Mouse (Mus musculus) kidney, postnatal 36 days (tissue): ENCODE results near the gene Evi2a.
A peak's percentile ranks its signal among the peaks of the same experiment; 100 is the strongest.

ENCODE experiments used
- DNase-seq, 2 experiments: peaks; one replicate each; pipeline ENCODE4 v3.0.0; 2021 to 2022; ENCODE audit warnings: mixed read lengths in 2 of 2

Gene Evi2a

DNA sequence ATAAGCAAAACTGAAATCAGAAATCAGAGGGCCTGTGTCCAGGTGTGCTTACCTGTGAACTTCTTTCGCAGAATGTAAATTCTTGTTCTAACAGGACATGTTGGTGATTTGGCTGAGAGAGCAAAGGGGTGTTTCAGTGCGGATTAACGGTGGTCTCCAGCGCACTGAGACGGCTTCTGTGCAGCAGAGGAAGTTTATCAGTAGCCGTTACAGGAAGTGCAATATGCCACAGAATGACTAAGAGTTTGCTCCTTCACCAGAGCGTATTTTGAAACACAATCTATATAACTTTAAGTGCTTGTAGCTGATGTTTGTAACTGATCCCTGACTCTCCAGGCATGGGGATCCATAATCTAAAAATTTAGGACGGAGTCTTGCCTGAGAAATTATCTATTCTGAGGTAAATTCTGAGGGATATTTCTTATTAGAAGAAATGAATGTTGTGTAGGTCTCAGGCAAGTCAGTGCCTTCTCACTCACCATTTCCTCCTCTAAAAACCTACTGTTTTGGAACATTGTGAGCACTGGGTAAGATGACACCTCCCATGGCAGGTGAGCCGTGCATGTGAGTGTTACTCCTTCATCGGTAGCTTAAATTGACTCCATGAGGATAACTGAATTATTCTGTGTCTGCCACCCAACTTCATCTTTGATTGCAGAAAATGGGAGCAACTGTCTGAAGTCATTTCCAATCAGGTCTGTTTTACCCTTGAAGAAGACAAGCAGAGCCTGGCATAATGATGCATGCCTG, 6.7 kb downstream of the Evi2a start, which contains the start of gene Evi2b:
Gene Evi2b, minus strand, starts transcription at position 203 of the 750 bp plus-strand sequence.
- no peak for DNase-seq

DNA sequence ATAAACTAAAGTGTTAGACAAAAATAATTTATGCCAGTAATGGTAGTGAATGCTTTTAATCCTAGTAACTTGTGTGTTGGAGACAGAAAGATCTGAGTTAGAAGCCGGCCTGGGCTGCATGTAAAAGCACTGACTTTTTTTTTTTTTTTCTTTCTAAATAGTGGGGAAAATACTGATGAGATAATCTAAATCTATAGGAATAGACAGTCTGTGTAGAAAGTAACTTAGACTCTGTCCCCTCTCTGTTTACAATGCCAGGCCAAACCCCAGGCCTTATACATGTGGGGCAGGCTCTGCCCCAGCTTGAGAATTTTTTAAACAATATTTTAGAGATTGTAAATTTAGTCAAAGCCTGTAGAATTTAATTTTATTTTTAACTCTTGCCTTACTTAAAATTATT, 7.5 kb downstream of the Evi2a start:
- DNase-seq = no peak

DNA sequence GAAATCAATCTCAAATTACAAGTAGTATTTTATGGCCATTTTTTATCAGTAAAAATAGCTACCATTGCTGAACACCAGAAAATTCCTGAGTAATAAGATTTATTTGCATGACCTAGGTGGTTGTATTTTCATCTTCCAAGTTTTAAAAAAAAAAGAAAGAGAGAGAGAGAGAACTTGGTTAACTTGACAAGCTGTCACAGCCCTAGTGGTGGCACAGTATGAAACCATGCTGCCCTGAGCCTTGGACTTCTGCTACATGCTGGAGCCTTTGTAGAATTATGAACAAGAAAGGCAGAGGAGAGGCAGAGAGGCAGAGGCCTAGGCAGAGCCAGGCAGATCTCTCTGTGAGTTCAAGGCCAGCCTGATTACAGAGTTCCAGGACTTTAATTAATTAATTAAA, 8.5 kb downstream of the Evi2a start:
- DNase-seq = no peak

DNA sequence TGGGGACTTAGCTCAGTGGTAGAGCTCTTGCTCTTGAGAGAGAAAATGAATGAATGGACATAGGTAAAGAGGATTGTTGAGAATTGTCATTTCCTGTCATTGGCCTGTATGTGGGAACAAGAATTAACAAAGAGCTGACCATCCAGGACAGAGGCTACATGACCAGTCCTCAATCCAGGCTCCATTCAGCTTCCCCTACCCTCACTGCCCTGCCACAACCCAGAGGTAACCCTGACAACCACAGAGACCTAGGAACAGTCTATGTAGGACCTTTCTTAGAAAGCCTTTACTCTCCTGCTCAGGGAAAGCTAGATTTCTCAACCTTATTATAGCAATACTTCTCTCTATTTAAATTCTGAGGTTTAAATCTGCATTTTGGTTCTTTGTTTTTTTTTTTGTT, 9.6 kb downstream of the Evi2a start:
- DNase-seq = no peak

DNA sequence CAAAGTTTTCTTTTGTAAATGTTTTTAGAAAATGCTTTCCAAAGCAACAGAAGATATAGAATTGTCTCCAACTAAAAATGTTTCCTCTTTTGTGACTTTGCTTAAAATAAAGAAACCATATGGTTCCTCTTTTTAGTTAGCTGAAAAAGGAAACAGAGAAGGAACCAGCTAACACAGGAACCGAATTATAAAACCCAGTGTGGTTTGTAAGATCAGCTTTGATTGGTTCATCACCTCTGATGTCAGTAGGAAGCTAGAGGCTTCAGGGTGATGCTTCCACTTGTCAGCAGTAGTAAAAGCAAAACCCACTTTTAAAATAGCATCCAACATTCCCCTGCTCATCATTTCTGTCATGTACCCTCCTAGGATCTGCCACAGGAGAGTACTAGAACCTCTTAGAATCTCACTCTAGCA, 10.5 kb downstream of the Evi2a start:
- peak in 1 of 2 experiments; percentile 9 for DNase-seq

DNA sequence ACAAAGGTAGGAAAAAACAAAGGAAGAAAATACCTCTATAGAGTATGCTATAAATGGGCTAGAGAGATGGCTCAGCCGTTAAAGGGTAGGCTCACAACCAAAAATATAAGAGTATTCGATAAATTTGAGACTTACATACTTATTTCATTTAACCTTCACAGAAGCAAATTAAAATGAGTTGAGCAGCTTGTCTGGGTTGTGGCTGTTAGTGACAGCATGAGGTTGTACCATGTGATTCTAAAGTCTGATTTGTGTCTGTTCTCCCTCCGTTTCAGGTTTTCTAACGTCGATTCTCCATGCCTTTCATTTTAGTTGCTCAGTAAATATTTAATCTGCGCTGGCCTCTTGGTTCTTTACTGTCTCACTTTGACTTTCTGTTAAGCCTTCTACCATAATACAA, 11.1 kb downstream of the Evi2a start:
- no peak for DNase-seq

DNA sequence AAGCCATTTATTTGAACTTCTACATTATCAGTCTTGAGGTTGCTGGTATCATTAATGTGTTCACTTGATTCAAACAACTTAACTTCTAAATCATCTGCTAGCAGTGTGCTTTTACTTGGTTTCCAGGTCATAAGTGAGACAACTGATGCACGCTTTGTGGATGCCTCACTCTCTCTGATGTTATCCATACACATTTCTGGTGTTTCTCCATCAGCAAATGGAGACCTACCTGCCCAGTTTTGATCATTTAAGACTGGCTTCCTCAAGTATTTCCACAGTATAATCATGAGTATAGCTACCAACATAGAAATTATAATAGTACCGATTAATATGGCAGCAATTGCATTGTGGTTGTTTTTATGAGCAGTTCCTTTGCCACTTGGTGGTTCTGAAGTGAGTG, 14.6 kb downstream of the Evi2a start:
- DNase-seq = no peak

DNA sequence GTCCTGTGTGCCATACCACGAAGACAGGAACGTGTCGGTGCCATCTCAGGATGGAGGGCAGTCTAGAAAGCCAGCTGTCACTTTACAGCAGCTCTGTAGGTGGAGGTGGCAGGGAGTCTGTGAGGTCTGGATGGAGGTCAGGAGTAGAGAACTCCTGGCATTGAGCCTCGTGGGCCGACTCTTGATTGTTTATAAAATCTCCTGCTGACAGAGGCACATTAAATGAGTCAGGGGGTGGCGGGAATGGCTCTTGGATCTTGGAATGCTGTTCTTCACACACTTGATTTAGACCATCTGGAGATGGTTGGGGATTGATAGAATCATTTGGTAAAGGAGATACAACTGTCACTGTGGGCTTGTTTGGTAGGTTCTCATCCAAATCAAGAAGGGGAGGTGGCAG, 15.1 kb downstream of the Evi2a start:
- DNase-seq = no peak

DNA sequence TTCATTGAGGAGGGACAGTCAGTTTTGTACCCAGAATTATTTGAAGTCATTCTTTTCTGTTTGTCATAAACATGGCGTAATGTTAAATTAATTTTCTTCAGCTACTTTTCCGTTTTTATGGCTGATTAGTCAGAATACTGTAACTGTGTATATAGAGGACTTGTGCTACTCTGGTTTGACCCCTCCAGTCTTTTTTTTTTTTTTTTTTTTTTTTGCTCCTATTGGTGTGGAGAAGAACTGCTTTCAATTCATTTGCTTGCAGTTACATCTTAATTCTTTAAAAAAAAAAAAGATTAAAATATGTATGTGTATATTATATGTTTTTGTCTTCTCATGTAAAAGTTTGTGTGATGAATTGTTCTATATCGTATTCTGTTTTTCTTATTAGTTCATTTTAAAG, 18.4 kb downstream of the Evi2a start:
- DNase-seq = no peak

DNA sequence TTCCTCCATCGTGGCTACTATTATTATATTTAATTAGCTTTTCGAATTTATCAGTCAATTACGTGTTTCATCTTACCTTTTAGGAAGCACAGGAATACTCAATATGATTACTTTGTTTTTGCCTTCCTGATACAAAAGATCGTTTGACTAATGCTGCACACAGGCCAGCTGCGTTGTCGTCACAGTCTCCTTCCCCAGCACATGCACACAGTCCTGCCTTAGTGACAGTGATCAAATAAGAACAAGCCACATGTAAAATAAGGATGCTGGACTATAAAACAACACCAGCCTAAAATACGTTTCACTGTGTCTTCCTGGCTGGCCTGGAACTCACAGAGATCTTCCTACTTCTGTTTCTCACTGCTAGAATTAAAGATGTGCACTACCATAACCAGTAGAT, 25.9 kb downstream of the Evi2a start:
- DNase-seq = no peak

DNA sequence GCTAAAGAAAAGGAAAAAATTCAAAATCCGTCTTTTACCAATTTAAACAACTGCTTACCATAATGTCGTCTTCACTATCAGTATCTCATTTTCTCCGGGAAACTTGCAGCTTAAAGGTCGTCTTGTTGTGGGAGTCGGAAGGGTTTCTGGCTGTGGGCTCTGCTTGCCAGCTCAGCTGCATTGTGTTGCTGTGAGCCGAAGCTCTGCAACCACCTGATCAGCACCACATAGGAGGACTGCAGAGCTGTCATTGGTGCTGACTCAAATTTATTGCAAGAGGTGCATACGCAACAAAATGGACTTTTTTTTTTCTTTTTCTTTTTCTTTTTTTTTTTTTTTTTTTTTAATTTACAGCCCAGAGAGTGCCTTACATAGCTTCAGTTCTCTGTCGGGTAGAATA, 26.6 kb downstream of the Evi2a start, which contains the start of gene Omg:
Gene Omg, minus strand, starts transcription at position 240 of the 400 bp plus-strand sequence.
- DNase-seq = no peak

DNA sequence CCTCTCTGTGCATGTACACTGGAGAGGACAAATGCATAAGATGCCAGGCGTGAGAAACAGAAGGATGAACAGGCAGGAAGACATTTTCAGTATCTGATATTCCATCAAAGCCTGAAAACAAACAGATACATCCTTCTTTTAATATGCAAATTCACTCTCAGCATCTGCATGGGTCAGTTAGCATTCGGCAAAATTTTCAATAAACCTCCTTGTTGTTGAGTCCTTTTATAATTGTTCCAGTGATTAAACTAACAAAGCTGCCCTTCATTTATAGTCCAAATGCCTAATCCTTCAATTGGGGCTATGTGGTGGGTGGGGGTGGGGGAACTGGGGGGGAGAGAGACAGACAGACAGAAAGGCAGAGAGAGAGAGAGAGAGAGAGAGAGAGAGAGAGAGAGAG, 27.5 kb downstream of the Evi2a start:
- DNase-seq = no peak

DNA sequence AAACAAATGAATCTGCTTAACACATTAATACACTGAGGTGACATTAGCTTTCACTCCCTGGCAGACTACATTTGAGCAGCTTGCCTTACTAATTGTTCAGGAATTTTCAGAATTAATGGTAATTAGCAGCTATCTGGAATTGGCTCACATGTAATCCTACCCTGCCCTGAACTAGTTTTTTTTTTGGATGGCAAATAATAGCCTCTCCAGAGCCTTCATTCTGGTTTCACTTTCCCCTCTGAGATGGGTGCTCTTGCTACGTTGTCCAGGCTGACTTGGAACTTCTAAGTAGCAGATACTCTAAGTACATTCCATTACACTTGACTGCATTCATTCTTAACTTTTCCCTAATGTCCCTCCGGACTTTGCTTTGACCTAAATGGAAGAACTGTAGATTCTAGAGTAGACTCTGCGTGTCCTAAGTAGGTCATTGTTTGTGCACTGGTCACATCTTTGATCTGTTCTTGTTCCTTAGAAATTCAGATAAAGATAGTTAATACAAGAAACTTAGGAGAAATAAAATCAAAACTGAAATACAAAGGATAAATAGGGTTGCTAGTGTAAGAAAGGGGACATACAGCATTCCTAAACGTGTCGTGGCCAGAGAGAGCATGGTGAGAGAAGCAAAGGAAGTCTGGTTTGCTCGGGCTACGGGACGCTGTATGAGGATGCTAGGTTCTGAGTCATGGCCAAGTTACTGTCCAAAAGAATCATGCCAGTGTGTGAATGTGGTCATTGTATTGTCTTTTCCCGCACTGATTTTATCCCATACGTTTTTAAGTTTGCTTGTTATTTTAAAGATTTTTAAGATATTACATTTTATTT, 35.2 kb downstream of the Evi2a start:
- peak; percentile 10 to 15 for DNase-seq

DNA sequence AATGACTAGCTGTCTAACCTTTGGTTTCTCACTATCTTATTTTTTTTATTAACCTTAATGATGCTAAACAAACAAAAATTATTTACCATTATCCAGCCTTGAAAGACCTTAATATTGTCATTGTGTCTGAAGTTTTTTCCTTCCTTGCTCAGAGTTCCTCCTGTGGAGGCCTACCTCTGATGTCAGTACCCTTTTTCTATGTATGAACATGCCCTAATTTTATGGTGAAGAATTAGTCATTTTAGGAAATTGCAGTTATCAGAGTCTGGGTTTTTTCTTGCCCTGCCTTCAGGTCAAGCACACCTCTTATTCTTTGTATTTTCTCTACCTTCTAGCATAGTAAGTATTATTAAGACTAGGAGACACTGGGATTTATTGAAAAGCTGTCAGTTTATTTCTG, 45.7 kb downstream of the Evi2a start:
- DNase-seq = no peak

DNA sequence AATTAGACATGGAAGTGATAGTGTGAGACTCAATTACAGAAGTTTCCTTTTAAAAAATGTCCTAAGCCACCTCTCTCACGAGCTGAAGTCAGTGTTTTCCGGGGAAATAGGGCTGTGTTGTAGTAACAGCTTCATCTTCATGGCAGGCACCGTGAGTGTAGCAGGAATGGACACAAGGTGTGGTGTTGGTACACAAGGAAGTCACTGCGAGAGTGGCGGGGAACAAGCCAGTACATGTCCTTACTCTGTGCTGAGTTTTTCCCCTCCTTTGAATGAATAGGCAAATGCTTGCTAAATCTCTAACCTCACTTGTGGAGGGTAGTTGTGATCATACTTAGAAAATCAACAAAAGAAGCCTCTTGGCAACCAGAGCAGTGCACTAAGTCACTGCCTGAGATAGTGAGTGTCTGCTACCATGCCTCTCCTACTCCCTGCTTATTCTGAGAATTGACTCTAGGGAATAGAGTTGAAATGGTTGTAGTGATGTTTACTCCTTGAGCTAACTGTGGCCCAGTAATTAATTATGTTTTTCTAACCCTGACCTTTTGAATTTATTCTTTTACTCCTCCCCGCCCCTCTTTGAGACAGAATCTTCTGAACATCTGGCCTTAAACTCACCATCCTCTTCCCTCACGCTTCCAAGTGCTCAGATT, 46.4 kb downstream of the Evi2a start:
- DNase-seq = no peak

DNA sequence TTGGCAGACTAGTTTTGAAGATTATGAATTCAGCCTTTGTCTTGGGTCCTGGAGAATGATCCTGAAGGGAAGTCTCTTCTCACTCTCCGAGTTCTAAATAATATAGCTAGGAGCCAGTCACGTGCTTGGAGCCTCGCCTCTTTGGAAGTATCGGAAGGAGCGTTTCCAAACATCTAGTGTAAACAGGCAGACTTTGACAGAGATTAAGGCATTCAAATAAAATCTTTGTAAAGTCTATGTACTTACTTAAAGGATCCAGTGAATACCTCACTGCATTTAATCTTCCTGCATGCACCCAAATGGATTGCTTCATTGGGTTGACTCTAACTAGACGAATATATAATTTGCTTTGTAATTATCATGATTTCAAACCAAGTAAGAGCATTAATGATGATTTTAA, 47.0 kb downstream of the Evi2a start:
- DNase-seq = no peak
